Mouse (Mus musculus) C2C12 (cell line): ENCODE measurements at regions not wholly inside any gene's neighbourhood (a gene's known extent, or its start where the extent isn't known, plus 50 kb on each side); places are given as distances from the start of the nearest gene placed in this dataset.

Experiments
- CEBPB ChIP-seq: IDR thresholded peaks from one replicate; pipeline ENCODE4 v1.6.1; 2011; ENCODE audit warnings: low read depth, mild to moderate bottlenecking, control low read depth, moderate library complexity
- CTCF ChIP-seq: IDR thresholded peaks from one replicate; pipeline ENCODE4 v1.5.1; 2011; ENCODE audit not compliant: control insufficient read depth, insufficient read depth, insufficient read length
- FOSL1 ChIP-seq: IDR thresholded peaks from one replicate; pipeline ENCODE4 v1.8.0; 2011; ENCODE audit warnings: mild to moderate bottlenecking, low read length; ENCODE audit not compliant: poor library complexity, insufficient read depth, severe bottlenecking
- MAX ChIP-seq: IDR thresholded peaks from one replicate; pipeline ENCODE4 v1.6.1; 2011; ENCODE audit warnings: mild to moderate bottlenecking, control low read depth
- MYOD1 ChIP-seq: IDR thresholded peaks from one replicate; pipeline ENCODE4 v1.6.1; 2011; ENCODE audit warnings: low read depth; ENCODE audit not compliant: control insufficient read depth, insufficient read length
- USF1 ChIP-seq: IDR thresholded peaks from one replicate; pipeline ENCODE4 v1.6.1; 2011; ENCODE audit warnings: low read depth, mild to moderate bottlenecking, control low read depth, moderate library complexity

DNA sequence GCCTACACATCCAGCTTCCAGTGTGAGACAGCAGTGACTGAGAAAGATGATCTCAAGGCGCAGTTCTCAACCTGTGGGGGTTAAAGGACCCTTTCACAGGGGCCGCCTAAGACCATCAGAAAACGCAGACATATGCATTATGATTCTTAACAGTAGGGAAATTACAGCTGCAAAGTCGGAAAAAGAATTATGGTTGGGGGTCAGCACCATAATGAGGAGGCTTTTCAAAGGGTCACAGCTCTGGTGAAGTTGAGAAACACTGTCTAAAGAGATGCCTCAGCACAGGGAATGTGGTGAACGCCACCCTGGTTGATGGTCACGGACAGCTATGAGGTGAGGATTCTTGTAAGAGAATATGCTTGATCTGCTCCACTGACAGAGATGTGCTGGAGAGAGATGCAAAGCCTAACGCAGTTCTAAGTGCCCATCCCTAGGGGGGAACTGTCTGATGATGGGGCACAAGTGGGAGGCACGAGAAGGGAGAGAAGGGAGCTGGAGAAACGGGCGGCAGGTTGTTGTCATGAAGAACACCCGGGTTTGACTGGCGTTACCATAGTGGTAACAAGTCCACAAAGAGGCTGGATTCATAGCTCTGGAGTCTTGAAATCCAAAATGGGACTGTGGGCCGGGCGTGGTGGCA, 172.3 kb downstream of the Ifng start:
- TF ChIP-seq CTCF (no peak), MAX (no peak), FOSL1 (no peak), MYOD1 (no peak), USF1 (no peak), CEBPB (no peak)
